Mouse (Mus musculus) layer of hippocampus, adult 9-11 months (tissue): Measurements from ENCODE around the gene Gm20388.
"Not testable (repeated sequence)": the region's sequence is repeated elsewhere in the genome, so short reads cannot be mapped to it uniquely, and the experiment has no call there.

Experiments used
- DNase-seq: peaks from one replicate; pipeline ENCODE4 v3.0.0; 2022

Gene Gm20388

DNA sequence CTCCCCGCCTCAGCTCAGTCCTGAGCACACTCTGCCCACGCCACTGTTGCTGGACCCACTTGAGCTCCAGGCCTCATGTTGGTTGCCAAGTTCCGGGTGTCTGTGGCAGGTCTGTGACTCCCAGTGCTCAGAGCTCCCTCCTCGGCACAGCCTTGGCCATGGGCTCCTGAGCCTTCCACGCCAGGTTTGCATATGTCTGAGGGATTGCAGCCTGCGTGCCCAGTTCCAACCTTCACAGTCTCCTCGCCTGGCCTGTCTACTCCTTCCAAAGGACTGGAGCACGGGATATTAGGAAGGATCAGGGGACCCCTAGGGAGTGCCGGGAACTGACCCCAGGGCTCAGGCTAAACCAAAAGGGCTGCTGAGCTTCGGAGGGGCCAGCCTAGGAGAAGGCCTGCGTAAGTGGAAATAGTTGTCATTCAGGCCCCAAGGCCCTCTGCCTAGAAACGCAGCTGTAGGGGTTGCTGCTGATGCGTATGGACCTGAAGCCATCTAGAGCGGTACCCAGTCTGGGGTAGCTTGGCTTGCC, 1744.4 kb downstream of the Gm20388 start:
- DNase-seq, result no peak

DNA sequence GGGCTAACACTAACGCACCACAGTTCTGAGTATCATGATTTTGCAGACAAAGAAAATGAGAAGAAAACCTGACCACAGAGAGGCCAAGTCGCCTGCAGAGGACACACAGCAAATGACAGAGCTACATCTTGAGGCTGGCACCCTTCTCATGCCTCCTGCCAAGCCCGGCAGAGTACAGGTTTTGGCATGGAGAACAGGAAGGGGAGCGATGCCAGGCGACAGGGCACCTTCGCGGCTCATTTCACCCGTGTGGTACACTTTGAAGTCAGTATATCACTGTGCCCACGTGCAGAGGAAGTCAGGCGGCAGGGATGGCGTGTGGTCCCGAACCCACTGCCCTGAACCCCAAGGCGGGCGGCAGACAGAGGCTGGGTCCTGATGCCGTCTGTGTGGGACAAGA, 1750.0 kb downstream of the Gm20388 start:
- no peak for DNase-seq

DNA sequence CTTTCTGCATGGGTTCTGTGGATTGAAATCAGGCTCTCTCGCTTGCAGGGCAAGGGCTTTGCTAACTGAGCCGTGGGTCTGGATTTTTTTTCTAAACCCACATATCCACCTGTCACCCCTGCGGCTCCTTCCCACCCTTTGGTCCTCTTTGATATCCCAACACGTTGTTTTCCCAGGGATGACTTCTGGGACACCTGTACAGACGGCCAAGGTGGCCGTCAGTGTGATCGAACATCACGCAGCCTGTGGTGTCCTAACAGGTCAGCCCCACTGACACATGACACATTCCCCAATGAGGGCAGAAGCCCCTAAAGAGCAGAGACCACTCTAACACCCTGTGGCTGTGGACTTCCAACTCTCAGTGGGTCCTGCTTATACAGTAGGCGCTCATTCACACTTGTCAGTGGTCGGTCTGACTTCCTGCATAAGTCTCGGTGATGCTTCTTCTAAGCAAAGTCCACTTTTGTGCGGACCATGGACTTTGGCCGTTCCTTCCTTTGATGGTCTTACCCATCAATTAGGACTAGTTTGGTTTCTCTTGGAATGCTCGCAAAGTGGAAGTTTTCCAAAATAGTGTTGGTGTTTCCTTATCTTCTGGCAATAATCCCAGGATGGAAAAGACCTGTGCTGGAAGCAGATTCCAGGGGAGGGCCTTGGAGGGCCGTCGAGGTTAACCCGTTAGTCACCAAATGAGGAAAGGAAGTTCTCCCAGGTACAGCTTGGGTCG, 1751.2 kb downstream of the Gm20388 start:
- DNase-seq, result no peak

DNA sequence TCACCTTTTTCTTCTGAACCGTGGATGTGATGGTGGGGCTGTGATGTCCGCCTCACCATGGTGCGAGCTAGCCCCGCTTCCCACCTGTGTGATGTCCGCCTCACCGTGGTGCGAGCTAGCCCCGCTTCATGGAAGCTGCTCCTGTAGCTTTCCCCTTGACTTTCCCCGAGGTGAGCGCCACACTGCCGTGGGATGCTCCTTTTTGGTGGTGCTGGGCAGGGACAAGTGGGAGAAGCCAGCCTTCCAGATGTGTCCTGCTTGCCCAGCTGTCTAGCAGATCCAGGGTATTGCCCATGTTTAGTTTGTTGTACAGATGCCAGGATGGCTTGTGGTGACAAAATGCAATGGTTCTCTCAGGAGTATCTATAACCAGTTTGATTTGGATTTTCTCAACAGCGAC, 1752.5 kb downstream of the Gm20388 start:
- no peak for DNase-seq

DNA sequence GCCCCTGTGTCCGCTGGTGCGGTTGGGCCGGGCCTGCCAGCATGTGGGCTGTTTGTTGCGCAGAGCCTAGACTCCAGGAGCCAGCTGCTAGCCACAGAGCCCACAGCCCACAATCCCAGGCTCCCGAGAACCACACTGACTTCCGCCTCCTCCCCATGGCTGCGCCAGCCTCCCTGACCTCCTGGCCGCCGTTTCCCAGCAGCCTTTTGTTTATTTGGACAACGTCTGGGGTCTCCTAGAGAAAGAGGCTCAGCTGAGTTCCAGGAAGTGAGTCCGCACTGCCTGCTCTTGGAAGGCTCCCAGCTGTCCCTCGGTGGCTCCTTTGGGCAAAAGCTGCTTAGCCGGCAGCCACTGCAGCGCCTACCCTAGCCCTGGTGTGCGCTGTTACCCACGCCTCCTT, 1754.7 kb downstream of the Gm20388 start:
- DNase-seq, result peak; percentile 42

DNA sequence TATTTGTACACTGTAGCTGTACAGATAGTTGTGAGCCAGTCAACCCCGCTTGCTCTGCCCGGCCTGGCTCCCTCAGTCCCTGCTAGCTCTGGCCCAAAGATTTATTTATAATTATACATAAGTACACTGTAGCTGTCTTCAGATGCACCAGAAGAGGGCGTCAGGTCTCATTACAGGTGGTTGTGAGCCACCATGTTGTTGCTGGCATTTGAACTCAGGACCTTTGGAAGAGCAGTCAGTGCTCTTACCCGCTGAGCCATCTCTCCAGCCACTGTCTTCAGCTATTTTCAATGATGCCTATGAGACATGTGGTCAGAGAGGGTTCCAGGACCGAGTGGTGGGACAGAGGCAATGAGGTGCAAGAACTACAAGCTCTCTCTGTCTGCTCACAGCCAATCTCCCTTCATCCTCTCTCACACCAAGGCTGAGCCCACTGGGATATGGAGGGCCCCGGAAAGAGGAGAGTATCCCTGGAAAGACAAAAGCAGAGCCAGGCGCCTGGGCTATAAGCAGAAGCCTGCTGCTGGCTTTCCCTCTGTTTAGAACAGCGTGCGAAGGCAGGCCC, 1757.4 kb downstream of the Gm20388 start:
- DNase-seq, result not testable (repeated sequence)

DNA sequence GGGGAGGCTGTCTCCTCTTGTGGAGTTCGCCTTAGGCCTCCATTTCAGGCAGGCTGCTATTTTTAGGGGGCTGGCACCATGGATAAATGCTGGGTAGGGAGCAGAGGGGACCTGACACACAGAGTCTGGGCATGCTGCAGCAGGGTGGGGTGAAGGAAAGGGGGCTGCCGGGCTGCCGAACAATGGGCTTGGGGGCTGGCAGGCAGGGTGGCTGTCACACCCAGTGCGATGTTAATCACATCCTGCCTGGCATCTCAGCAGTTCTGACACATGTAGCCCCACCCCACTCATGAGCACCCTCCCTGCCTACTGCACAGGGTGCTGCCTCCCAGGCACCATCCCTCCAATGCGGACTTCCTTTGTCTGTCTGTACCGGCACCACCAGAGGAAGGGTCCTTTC, 1757.9 kb downstream of the Gm20388 start:
- DNase-seq, result peak; percentile 64

DNA sequence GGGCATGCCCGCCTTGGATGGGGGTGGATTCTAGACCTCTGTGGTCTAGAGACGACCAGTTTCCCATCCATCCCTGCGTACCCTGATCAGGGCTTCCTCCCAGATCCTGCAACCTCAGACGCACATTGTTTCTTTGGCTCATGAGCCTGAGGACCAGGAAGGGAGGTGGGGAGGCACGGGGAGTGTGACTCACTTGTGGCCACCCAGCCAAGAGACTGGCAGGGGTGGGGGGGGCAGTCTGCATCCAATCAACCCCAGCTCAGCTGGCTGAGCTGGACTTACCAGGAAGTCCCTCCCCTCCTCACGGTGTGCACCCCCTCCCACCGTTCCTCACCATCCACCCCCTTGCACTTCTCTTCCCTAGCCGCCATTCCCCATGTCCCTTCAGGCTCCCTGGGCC, 1758.6 kb downstream of the Gm20388 start:
- no peak for DNase-seq

DNA sequence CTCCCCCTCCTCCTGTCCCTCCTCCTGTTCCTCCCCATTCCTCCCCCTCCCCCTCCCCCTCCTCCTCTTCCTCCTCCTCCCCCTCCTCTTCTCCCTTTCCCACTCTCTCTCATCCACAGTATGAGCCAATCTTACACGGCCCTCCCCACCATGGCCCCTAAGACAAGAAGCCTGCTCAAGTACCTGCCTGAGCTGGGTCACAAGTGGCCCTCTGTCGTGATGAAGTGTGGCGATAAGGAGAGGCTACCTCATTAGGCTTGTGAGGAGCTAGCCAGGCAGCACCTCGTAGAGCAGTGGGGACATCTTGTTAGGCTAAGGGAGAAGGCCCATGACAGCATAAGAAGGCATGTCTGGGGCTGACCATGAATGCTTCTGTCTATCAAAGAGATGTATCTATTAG, 1762.5 kb downstream of the Gm20388 start:
- no peak for DNase-seq

DNA sequence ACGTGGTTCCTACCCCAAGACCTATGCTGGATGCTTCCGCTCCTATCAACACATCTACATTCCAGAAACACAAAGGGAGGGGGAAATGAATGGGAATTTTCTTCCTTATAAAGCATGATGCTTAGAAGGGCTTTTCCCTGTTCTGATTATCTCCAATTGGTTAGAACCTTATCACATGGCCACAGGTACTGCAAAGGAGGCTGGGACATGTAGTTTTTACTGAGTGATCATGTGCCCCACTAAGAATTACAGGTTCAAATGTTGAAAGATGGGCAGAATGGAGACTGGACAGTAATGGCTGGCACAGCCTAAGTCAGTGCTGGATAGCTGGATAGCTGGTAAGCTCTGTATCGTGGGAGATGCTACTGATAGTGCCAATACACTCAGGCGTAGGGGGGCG, 1763.3 kb downstream of the Gm20388 start:
- peak; percentile 66 for DNase-seq

DNA sequence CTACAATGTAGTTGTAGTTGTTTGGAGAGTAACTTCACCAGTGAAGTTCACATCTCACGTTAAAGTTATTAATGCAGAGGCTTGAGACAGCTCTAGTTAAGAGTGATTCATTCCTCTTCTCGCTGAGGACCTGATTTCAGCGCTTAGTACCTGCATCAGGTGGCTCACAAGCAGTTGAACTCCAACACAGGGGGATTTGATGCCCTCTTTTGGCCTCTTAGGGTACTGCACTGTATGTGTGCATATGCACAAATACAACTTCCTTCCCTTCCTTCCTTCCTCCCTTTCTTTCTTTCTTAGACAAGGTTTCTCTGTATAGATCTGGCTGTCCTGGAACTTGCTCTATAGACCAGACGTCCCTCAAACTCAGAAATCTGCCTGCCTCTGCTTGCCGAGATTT, 1763.9 kb downstream of the Gm20388 start:
- DNase-seq, result no peak

DNA sequence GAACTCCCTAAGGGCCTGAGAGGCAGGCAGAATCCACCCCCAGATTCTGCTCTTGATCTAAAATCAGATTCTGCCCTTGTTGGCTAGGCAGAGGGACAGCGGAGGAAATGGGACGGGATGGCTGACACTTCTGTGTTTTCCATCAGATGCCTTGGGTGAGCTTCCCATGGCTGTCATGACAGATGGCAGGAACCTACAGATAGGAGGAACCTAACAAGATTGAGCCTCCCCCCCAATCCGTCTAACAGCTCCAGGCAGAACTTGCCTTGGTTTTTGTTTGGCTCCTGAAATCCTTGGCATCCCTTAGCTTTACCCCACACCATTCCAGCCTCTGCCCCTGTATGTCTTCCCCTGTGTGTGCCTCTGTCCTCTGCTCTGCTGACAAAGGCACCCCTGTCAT, 1764.5 kb downstream of the Gm20388 start:
- DNase-seq, result no peak

DNA sequence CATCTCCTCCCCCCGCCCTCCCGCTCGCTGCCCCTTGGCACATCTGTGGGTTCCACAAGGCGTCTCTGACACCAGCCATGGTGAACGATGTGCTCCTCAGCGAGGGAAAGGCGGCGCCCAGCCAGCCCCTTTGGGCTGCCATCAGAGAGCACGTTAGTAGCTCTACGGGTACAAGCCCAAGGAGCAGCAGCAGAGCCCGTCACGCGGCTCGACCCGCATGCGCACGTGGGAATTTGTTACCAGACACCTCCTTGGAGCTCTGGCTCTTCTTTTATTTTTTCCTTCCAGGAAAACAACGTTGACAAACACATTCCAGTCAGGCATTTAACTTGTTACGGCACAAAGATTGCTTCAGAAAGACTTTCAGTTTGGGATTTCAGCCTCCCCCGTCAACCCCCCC, 1765.1 kb downstream of the Gm20388 start:
- DNase-seq, result no peak

DNA sequence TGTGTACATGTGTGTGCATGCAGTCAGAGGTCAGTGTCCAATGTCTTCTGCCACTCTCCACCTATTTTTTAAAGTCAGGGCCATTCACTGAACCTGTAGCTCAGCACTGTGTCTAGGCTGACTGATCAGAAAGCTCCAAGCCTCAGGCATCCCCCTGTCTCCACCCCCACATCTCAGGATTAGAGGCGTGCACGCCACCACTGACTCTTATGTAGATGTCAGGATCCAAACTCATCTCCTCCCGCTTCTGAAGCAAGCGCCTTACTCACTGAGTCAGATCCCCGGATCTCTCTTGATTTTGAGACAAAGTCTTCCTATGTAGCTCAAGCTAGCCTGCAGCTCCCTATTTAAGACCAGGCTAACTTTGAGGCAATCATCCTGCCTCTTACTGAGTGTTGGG, 1768.1 kb downstream of the Gm20388 start:
- no peak for DNase-seq

DNA sequence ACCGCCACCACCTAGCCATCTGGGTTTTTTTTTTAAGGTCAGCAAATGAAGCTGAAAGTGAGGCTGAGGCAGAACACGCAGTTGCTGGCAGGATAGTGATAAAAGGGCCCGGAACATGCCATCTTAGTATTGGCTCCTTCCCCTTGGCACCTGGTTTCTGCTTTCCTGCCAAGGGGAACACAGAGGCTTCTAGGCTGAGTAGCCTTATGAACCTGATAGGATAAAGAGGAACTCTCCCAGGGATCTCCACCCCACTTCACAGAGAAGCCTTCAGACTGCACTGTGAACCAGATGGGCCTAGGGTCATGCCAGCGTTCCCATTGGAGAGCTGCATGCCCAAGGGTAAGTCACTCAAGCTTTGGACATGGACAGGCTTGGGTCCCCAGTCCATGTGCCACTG, 1770.3 kb downstream of the Gm20388 start:
- no peak for DNase-seq

DNA sequence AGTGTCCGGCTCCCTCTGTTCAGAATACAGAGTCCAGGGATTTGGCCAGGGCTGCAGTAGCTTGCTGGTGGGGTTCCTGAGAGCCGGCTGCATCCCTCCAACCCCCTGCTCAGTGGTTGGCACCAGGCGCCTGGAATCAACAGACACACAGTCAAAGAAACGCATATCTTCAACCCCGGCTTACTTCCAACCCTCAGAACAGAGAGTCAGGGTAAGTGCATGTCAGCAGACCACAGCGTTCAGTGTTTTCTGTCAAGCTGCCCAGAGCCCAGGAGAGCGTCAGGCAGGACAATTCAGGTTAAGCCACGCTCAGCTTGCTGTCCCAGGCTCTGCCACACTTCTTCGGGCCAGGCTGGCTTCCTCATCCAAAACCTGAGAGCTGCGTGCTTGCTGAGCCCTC, 1770.8 kb downstream of the Gm20388 start:
- DNase-seq, result no peak

DNA sequence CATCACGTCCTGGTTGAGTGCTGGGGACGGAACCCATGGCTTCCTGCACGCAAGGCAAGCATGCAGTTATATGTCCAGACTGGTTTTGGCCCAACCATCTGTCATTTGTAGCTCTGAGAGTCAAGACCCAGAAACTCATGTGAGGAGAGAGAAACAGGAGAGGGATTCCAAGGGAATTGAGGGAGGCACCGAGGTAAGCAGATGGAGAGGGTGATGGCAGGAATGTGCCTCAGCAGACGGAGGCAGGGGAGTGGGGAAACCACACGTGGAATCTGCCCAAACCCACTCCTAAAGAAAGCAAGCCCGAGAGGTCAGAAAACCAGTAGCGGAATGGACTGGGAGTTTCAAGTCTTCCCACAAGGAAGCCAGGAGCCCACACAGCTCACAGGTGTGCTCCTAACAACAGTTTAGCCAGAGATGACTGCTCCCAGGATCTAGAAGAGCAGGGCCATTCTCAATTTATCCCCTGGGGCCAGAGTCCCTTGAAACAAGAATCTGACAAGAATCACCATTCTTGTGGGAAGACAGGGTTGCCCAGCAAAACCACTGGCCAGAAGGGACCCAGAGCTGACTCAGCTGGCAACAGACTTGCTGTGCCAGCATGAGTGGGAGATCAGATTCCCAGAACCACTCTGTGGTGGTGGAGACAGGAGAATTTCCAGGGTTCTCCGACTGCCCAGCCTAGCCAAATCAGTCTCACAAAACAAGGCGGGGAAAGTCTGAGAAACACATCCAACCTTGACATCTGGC, 1772.6 kb downstream of the Gm20388 start:
- DNase-seq, result no peak

DNA sequence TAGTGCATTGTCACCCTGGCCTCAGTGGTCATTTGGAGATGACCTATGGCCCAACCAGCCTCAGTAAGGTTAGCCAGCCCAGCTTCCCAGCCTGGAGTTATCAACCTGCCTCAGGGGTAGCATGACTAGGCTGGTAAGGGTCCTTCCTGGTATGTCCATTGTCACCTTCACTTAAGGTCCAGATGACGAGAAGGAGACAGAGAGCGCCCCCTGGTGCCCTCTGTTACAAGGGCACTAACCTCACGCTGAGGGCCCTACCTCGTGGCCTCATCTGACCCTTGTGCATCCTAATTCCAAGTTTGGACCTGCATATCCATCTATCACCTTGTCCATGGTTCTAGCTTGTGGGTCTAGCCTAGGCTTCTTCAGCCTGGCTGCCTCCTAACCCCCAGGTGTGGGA, 1774.8 kb downstream of the Gm20388 start:
- DNase-seq, result no peak

DNA sequence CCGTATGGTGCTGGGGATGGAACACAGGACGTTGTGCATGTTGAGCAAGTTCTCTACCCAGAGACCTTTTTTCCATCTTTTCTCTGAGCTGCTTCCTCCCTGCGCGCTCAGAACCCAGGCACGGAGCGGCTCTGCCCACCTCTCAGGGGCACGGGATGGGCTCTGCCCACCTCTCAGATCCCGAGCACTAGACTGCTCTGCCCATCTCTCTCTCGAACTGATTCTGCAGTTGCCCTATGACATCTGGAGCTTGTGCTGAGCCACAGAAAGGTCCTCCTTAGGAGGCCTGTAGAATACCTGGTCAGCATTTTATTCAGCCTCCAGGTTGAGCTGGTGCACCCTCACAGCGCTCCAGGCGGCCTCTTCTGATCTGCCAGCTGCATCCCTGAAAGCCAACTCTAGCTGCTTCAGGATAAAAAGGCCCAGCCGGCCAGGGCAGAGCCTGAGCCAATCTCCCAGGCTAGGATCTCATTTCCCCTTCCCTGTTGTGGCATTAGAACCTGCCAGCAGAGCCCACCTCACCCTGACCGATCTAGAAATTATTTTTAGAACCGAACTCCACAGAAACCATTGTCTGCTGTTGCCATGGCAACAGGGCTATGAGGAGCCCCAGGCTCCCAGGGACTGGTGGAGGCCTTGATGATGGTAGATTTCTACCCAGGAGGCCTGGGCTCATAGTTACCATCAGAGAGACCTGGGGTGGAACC, 1777.0 kb downstream of the Gm20388 start:
- DNase-seq, result peak; percentile 84

DNA sequence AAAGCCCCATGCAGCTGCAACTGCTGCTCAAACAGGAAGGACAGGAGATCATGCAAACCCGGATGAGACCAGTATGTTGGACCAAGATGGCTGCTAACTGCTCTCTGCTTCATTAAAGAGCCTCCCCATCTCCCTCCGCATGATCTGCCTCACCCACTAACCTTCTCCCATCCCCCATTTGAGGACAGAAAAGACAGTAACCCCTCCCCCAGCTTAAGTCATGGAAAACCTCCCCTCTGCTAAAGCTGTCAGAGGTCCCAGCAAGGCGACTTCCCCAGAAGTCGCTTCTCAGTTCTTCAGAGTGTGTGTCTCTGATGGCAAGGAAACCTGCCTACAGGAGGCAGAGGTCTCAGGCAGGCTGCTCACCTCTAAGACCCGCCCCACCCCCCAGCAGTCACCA, 1777.9 kb downstream of the Gm20388 start:
- no peak for DNase-seq

DNA sequence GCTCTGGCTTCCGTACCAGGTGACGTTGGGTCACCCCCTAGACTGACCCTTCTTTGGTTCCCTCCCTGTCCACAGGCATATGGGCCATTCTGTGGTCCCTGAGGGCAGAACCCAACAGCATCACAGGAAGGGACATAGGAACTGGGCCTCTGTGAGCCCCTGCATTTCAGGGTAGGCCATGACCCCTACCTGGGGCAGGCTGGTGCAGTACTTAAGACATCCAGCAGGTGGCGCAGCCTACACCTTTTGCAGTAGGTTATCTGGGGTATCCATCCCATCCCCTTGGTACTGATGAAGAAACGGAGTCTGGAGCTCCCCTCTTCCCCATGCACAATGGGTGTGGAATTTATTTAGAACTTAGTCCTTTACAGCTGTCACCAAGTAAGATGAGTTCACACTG, 1783.8 kb downstream of the Gm20388 start:
- DNase-seq, result no peak

DNA sequence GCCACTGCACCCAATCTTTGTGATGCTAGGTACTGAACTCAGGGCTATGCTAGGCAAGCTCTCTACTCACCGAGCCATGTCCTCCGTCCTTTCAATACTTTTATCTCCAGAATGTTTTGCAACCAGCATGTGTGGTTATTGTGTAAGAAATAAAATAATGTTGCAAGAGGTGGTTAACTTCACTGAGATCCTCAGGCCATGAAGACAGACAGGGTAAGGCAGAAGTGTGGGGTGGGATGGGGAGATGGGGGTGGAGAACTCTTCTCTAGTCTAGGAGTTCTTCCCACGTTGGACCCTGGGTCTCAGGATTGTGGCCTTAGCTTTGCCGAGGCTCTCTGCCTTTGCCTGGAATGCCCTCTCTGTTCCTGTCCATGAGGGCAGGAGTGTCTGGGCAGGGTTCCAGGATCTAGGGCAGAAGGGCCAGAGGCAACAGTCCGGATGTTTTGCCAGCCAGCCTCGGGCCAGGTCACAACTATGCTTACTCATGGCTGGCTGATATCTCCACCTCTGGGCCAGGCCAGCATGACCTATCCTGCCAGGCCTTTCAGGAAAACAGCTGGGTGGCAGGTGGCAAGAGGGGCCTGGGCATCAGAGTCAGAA, 1785.0 kb downstream of the Gm20388 start:
- DNase-seq, result no peak
